12 mouse cellular contexts compared by ENCODE assay signal in the genomic region with DNA sequence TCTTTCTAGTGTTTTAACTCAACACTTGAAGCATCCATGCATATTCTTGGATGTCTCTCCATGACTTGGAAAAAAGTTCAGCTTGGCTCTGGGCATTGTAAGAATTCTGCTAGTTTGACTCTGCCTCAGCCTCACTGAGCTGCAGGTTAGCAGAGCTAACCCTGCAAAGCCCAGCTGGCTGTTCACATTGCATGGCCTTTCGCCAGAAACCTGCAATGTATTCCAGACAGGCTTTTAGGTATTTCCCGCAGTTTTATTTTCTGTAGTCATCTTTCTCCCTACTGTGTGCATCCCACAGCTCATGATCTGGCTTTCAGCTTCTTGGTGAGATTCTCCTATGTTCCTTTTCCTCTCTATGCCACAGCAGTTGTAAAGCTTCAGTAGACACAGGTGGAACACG. TPM values are rescaled to one million over a fixed set of nuclear protein-coding genes. Genes with fewer than 3 reads are reported as not detected.
"Had no signal": no experiment of that assay in that cellular context is flagged by ENCODE, and none has a peak within 500 bp of the region (broad histone marks: within the 10 kb centered on the region; RNA-seq: fewer than 3 reads in every experiment).

No protein-coding gene starts in this region.

- DNase-seq: liver, postnatal 0 days; lung, adult 2 months; lung, postnatal 14 days; lung, postnatal 36 days; midbrain, embryonic 14.5 days; right cerebral cortex, postnatal 14 days; thymus, adult 2 months; thymus, postnatal 25 days; thymus, postnatal 4 days had no signal

RNA-seq across cellular contexts. Expression of gene Luzp2, which starts 6.5 kb away (rescaled TPM):
- total RNA-seq: megakaryocyte progenitor cell, adult 5-6 weeks; monocyte, adult 5-6 weeks; neutrophil, adult 5-6 weeks had no signal
